Mouse (Mus musculus) forebrain, embryonic 15.5 days (tissue): ENCODE results near the gene Rab21. TPM values are rescaled to one million over a fixed set of nuclear protein-coding genes. Genes with fewer than 3 reads are reported as not detected.
A peak's percentile ranks its signal among the peaks of the same experiment; 100 is the strongest.

ENCODE experiments used
- ATAC-seq: fragments of 200-750 bp; cut with Nextera tagmentation; replicated peaks from 2 replicates; pipeline ENCODE4 v1.8.0; 2017; ENCODE audit warnings: mild to moderate bottlenecking, moderate TSS enrichment, moderate library complexity
- H3K27ac ChIP-seq: fragments of 300-500 bp; sonication (generic); replicated peaks from 2 replicates; pipeline ENCODE4 v1.5.1; 2015; ENCODE audit warnings: mild to moderate bottlenecking, inconsistent platforms
- H3K27me3 ChIP-seq: fragments of 300-500 bp; sonication (generic); 2 replicates; pipeline ENCODE4 v1.6.1; 2015; ENCODE audit warnings: inconsistent platforms
- H3K36me3 ChIP-seq: fragments of 300-500 bp; sonication (generic); 2 replicates; pipeline ENCODE4 v1.6.1; 2015; ENCODE audit warnings: mild to moderate bottlenecking, inconsistent platforms
- H3K4me1 ChIP-seq: fragments of 300-500 bp; sonication (generic); 2 replicates; pipeline ENCODE4 v1.6.1; 2015; ENCODE audit warnings: inconsistent platforms
- H3K4me2 ChIP-seq: fragments of 300-500 bp; sonication (generic); replicated peaks from 2 replicates; pipeline ENCODE4 v1.6.1; 2015; ENCODE audit warnings: mild to moderate bottlenecking, inconsistent platforms
- H3K4me3 ChIP-seq: fragments of 300-500 bp; sonication (generic); 2 replicates; pipeline ENCODE4 v1.5.1; 2015; ENCODE audit warnings: mild to moderate bottlenecking, inconsistent platforms
- H3K9ac ChIP-seq: fragments of 300-500 bp; sonication (generic); replicated peaks from 2 replicates; pipeline ENCODE4 v1.6.1; 2015; ENCODE audit warnings: mild to moderate bottlenecking, inconsistent platforms
- H3K9me3 ChIP-seq: fragments of 300-500 bp; sonication (generic); 2 replicates; pipeline ENCODE4 v1.6.1; 2016; ENCODE audit warnings: inconsistent platforms
- WGBS: fragments of 180-500 bp; shearing (Covaris S2); methylation state at CpG from one replicate; pipeline ENCODE4 v1.1.7; 2015; ENCODE audit warnings: mixed read lengths; 5-methylcytosine and 5-hydroxymethylcytosine counted together
- polyA plus RNA-seq: library from polyadenylated mRNA; unstranded; fragments of >200 nt; fragmentation: Nextera tagmentation; extraction: Ambion mirVana; gene quantifications from 2 replicates; pipeline ENCODE4 v1.2.1, GENCODE M21; 2015

The Rab21 gene
- polyA plus RNA-seq, 1 experiment from 2014 or later = 5.6 TPM

DNA sequence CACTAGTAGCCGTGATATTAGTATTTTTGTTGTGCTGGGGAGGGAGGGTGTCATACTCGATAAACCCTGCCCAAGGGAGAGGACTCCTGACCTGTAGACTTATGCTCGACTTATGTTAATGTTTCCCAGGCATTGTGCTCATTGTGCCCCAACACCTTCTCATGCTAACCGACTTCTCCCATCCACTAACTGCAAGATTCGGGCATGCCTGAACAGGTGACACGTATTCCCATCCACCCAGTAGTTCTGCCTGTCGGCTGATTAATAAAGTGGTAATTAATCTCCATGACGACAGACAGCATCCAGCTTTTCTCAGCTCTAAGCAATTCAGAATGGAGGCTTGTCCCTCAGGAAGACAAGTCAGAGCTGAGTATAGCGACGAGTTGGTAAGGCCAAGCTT lies 33.6 kb upstream of the Rab21 start:
- H3K9me3 ChIP-seq = no peaks in the 10 kb centered on the region
- peak; percentile 84 for ATAC-seq
- H3K4me2 ChIP-seq = no peak overlapping the region
- no peaks in the 10 kb centered on the region for H3K27me3 ChIP-seq
- no peaks in the 10 kb centered on the region for H3K4me1 ChIP-seq
- H3K36me3 ChIP-seq = peaks cover 9% of the 10 kb centered on the region; the same call in 1 of the 2 replicates
- H3K9ac ChIP-seq = no peak overlapping the region
- 58% methylated on average over 10 of the region's 10 CpGs for WGBS
- H3K4me3 ChIP-seq = no peak overlapping the region
- H3K27ac ChIP-seq = 0 out of 2 replicates have a peak overlapping the region, but pooled peaks have one; percentile 15

DNA sequence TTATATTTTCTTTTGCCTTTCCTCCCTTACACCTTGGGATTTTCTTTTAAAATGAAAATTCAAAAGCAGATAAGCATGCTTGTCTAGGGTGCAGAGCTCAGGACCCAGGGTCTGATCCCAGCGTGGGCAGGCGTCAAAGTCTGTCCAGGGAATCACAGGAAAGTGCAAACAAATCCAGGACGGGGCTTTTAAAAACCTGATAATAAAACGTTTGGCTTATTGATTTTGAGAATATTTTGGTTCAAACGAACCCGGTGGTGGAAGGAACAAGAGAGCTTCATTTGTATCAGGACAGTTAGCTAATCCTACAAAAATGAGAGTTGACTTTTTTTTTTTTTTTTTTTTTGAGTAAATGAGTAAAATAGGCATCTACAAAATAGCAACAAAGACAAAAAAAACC lies 32.7 kb upstream of the Rab21 start:
- Histone ChIP-seq H3K4me2 (no peak overlapping the region), H3K4me3 (no peak overlapping the region), H3K27me3 (no peaks in the 10 kb centered on the region), H3K9ac (no peak overlapping the region), H3K27ac (no peak overlapping the region), H3K9me3 (no peaks in the 10 kb centered on the region), H3K4me1 (no peaks in the 10 kb centered on the region), H3K36me3 (peaks cover 11% of the 10 kb centered on the region; the same call in 1 of the 2 replicates)
- 87% methylated on average over 6 of the region's 6 CpGs for WGBS
- no peak for ATAC-seq

GRCm38 (mm10) chr10:115346444-115346843 lies 31.1 kb upstream of the Rab21 start:
- H3K4me3 ChIP-seq = no peak overlapping the region
- H3K4me1 ChIP-seq = no peaks in the 10 kb centered on the region
- H3K4me2 ChIP-seq = no peak overlapping the region
- no peaks in the 10 kb centered on the region for H3K27me3 ChIP-seq
- ATAC-seq = no peak
- peaks cover 23% of the 10 kb centered on the region for H3K36me3 ChIP-seq
- H3K9ac ChIP-seq = no peak overlapping the region
- H3K9me3 ChIP-seq = no peaks in the 10 kb centered on the region
- no peak overlapping the region for H3K27ac ChIP-seq

DNA sequence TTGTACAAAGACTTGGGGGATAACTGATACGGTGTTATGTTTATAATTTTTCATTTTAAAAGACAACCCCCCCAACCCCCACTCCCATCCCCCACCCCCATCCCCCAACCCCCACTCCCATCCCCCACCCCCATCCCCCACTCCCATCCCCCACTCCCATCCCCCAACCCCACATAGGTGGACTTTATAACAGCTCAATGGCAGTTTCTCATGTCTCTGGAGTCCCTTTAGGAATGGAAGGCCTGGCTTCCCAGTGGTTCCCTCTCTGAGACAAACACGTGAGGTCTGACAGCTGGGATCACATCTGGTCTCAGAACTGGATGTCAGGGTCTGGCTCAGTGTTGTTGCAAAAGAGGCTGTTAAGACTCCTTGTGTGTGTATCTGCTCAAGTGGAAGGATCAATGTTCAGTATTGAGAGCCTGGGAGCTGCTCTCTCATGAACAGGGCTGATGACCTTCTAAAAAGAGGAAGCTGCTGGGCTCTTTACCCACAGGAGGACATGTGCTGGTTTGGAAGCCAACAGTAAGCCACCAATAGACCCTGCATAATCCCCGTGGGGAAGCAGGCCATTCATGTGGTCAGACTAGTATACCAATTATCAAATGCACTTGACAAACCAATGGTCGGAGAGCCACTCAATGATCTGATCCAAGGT lies 27.5 kb upstream of the Rab21 start:
- Histone ChIP-seq H3K9me3 (no peaks in the 10 kb centered on the region), H3K36me3 (peaks cover 39% of the 10 kb centered on the region), H3K4me2 (no peak overlapping the region), H3K27ac (no peak overlapping the region), H3K9ac (no peak overlapping the region), H3K4me3 (no peak overlapping the region), H3K4me1 (no peaks in the 10 kb centered on the region), H3K27me3 (no peaks in the 10 kb centered on the region)
- no peak for ATAC-seq
- 84% methylated on average over 4 of the region's 4 CpGs for WGBS

DNA sequence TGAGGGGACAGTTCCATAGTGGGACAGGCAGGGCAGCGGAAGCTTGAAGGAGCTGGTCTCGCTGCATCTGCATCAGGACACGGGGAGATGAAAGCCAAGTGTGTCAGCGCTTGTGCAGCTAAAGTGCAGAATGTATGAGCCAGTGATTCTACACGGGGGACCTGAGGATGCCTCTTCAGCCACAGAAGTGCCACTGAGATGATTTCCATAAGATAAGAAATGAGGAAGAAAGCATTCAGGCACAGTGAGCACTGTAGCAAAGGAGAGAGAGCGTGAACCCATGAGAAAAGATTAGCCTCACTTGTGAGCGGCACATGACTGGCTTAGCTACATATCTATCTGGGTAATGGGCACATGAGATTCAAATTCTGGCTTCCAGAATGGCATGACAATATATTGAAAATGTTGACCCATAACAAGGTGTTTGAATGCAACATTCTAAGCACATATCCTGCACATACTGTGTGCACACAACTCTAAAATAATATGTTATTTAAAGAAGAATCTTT lies 24.5 kb upstream of the Rab21 start:
- no peaks in the 10 kb centered on the region for H3K4me1 ChIP-seq
- H3K27ac ChIP-seq = no peak overlapping the region
- H3K36me3 ChIP-seq = peaks cover 30% of the 10 kb centered on the region
- H3K9me3 ChIP-seq = no peaks in the 10 kb centered on the region
- no peak overlapping the region for H3K4me2 ChIP-seq
- 95% methylated on average over 7 of the region's 7 CpGs for WGBS
- no peak overlapping the region for H3K4me3 ChIP-seq
- no peak overlapping the region for H3K9ac ChIP-seq
- no peaks in the 10 kb centered on the region for H3K27me3 ChIP-seq
- no peak for ATAC-seq

GRCm38 (mm10) chr10:115336901-115337300 lies 21.5 kb upstream of the Rab21 start:
- Histone ChIP-seq H3K27ac (no peak overlapping the region), H3K9me3 (no peaks in the 10 kb centered on the region), H3K4me3 (no peak overlapping the region), H3K9ac (no peak overlapping the region), H3K4me2 (no peak overlapping the region), H3K4me1 (no peaks in the 10 kb centered on the region), H3K36me3 (peaks cover 19% of the 10 kb centered on the region), H3K27me3 (no peaks in the 10 kb centered on the region)
- WGBS = 83% methylated on average over 4 of the region's 4 CpGs
- ATAC-seq = no peak

DNA sequence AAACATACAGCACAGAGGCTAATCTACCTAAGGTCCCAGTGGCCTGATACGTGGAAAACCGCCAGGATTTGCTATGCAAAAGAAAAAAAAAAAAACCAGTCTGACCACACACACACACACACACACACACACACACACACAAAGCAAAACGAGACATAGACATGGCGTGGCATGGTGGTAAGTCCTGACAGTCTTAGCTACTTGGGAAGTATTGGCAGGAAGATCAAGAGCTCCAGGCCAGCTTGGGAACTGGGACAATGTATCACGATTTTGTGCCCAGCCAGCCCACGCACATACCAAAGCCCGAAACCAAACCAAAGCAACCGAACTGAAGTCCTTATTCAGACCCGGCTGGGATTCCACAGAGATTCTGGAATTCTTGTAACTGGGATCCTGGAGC lies 18.1 kb upstream of the Rab21 start:
- H3K27ac ChIP-seq = no peak overlapping the region
- no peaks in the 10 kb centered on the region for H3K36me3 ChIP-seq
- no peaks in the 10 kb centered on the region for H3K9me3 ChIP-seq
- 81% methylated on average over 9 of the region's 9 CpGs for WGBS
- no peak for ATAC-seq
- no peak overlapping the region for H3K4me2 ChIP-seq
- H3K27me3 ChIP-seq = no peaks in the 10 kb centered on the region
- no peak overlapping the region for H3K9ac ChIP-seq
- no peak overlapping the region for H3K4me3 ChIP-seq
- H3K4me1 ChIP-seq = no peaks in the 10 kb centered on the region

GRCm38 (mm10) chr10:115332997-115333396 lies 17.6 kb upstream of the Rab21 start:
- no peak for ATAC-seq
- no peaks in the 10 kb centered on the region for H3K4me1 ChIP-seq
- H3K36me3 ChIP-seq = no peaks in the 10 kb centered on the region
- H3K9me3 ChIP-seq = no peaks in the 10 kb centered on the region
- H3K4me2 ChIP-seq = no peak overlapping the region
- H3K4me3 ChIP-seq = no peak overlapping the region
- no peaks in the 10 kb centered on the region for H3K27me3 ChIP-seq
- no peak overlapping the region for H3K9ac ChIP-seq
- H3K27ac ChIP-seq = no peak overlapping the region
- 84% methylated on average over 4 of the region's 4 CpGs for WGBS

GRCm38 (mm10) chr10:115332420-115332952 lies 17.1 kb upstream of the Rab21 start:
- no peaks in the 10 kb centered on the region for H3K9me3 ChIP-seq
- no peak overlapping the region for H3K27ac ChIP-seq
- H3K4me2 ChIP-seq = no peak overlapping the region
- WGBS = 88% methylated on average over 8 of the region's 8 CpGs
- H3K36me3 ChIP-seq = no peaks in the 10 kb centered on the region
- no peak overlapping the region for H3K9ac ChIP-seq
- no peak for ATAC-seq
- no peaks in the 10 kb centered on the region for H3K27me3 ChIP-seq
- no peaks in the 10 kb centered on the region for H3K4me1 ChIP-seq
- H3K4me3 ChIP-seq = no peak overlapping the region

DNA sequence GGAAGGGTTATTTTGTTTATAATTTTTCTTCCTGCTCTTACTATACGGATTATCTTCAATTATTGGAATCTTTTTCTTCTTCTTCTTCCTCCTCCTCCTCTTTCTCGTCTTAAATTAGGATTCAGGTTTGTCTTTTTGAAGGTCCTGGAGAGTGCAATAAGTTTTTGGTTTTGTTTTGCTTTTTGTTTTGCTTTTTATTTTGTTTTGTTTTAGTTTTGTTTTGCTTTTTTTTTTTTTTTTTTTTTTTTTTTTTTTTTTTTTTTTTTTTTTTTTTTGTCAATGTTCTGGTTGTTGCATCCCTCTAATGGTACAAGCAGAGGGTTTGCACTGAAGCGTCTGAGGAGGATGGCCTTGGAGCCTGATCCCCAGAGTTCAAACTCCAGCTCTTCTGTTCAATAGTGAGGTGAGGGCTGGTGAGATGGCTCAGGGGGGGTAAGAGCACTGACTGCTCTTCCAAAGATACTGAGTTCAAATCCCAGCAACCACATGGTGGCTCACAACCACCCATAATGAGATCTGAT lies 13.7 kb upstream of the Rab21 start:
- Histone ChIP-seq H3K27ac (no peak overlapping the region), H3K4me1 (no peaks in the 10 kb centered on the region), H3K9me3 (no peaks in the 10 kb centered on the region), H3K27me3 (no peaks in the 10 kb centered on the region), H3K36me3 (no peaks in the 10 kb centered on the region), H3K4me2 (no peak overlapping the region), H3K9ac (no peak overlapping the region), H3K4me3 (no peak overlapping the region)
- no peak for ATAC-seq
- 88% methylated on average over 3 of the region's 3 CpGs for WGBS

DNA sequence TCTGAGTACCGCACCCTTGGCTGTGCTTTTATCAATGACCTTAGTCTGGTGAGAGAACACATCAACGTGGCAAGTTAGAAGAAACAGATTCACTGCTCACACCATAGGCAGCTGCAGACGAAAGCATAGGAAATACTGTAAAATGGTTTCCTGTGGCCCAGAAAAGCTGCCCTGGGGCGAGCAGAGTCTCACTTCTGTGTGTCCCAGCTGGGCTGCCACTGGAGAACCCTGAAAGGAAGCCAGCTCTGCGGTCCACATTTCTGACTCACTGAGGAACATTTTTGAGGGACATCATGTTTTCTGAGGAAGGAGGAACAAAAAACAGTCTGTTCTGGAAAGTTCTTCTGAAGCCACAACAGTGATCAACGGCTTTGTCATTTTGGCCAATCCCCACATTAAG lies 13.1 kb upstream of the Rab21 start:
- Histone ChIP-seq H3K9ac (no peak overlapping the region), H3K4me1 (no peaks in the 10 kb centered on the region), H3K4me3 (no peak overlapping the region), H3K9me3 (no peaks in the 10 kb centered on the region), H3K4me2 (no peak overlapping the region), H3K27ac (no peak overlapping the region), H3K36me3 (no peaks in the 10 kb centered on the region), H3K27me3 (no peaks in the 10 kb centered on the region)
- ATAC-seq = no peak
- WGBS = 85% methylated on average over 6 of the region's 6 CpGs

GRCm38 (mm10) chr10:115323295-115323694 lies 7.9 kb upstream of the Rab21 start:
- Histone ChIP-seq H3K4me1 (no peaks in the 10 kb centered on the region), H3K9me3 (no peaks in the 10 kb centered on the region), H3K36me3 (no peaks in the 10 kb centered on the region), H3K27ac (no peak overlapping the region), H3K9ac (no peak overlapping the region), H3K27me3 (0 out of 2 replicates have a peak, but pooled peaks cover 5% of the 10 kb centered on the region), H3K4me3 (no peak overlapping the region), H3K4me2 (no peak overlapping the region)
- WGBS = 8% methylated on average over 6 of the region's 6 CpGs
- ATAC-seq = 0 out of 2 replicates have a peak, but pooled peaks have one; percentile 29
